Mouse (Mus musculus): ENCODE data around the gene Fhad1.

Gene Fhad1

GRCm38 (mm10) chr4:141861591-141862295 is 153.1 kb downstream of the Fhad1 start:
- DNase-seq (ENCODE audit: low spot score): no peak

- DNase-seq (ENCODE audit: low spot score): no peak
These were observed 154.5 kb downstream of the Fhad1 start for GRCm38 (mm10) chr4:141860246-141860841.

GRCm38 (mm10) chr4:141859351-141859750 is 155.5 kb downstream of the Fhad1 start:
- DNase-seq (ENCODE audit: low spot score): no peak

GRCm38 (mm10) chr4:141858501-141858900 is 156.4 kb downstream of the Fhad1 start:
- DNase-seq (ENCODE audit: low spot score): no peak

- DNase-seq (ENCODE audit: low spot score): peak; percentile 76
These were observed 157.4 kb downstream of the Fhad1 start for GRCm38 (mm10) chr4:141857422-141857930.

- no peak for DNase-seq (ENCODE audit: low spot score)
These were observed 161.4 kb downstream of the Fhad1 start for GRCm38 (mm10) chr4:141853437-141853836.

- DNase-seq (ENCODE audit: low spot score): no peak
These were observed 168.9 kb downstream of the Fhad1 start, which contains the start of gene Ctrc for GRCm38 (mm10) chr4:141845999-141846398. Gene Ctrc, minus strand, starts transcription at chr4:141846359.
